Mouse (Mus musculus) neural tube, embryonic 12.5 days (tissue): ENCODE data around the gene Oaz3. TPM values are rescaled to one million over a fixed set of nuclear protein-coding genes. Genes with fewer than 3 reads are reported as not detected.

ENCODE experiments used
- ATAC-seq: fragments of 200-750 bp; cut with Nextera tagmentation; 2 replicates; pipeline ENCODE4 v1.8.0; 2017; ENCODE audit warnings: low read depth, mild to moderate bottlenecking, moderate TSS enrichment, moderate library complexity; ENCODE audit not compliant: low FRiP score
- H3K27ac ChIP-seq: fragments of 300-500 bp; sonication (generic); 2 replicates; pipeline ENCODE4 v1.5.1; 2016
- H3K27me3 ChIP-seq: fragments of 300-500 bp; sonication (generic); replicated peaks from 2 replicates; pipeline ENCODE4 v1.6.1; 2016; ENCODE audit warnings: mild to moderate bottlenecking
- H3K36me3 ChIP-seq: fragments of 300-500 bp; sonication (generic); 2 replicates; pipeline ENCODE4 v1.6.1; 2016; ENCODE audit warnings: mild to moderate bottlenecking
- H3K4me1 ChIP-seq: fragments of 300-500 bp; sonication (generic); 2 replicates; pipeline ENCODE4 v1.6.1; 2016
- H3K4me2 ChIP-seq: fragments of 300-500 bp; sonication (generic); replicated peaks from 2 replicates; pipeline ENCODE4 v1.6.1; 2016; ENCODE audit warnings: mild to moderate bottlenecking
- H3K4me3 ChIP-seq: fragments of 300-500 bp; sonication (generic); 2 replicates; pipeline ENCODE4 v1.5.1; 2016
- H3K9ac ChIP-seq: fragments of 300-500 bp; sonication (generic); 2 replicates; pipeline ENCODE4 v1.6.1; 2016; ENCODE audit warnings: mild to moderate bottlenecking
- H3K9me3 ChIP-seq: fragments of 300-500 bp; sonication (generic); 2 replicates; pipeline ENCODE4 v1.6.1; 2016; ENCODE audit warnings: mild to moderate bottlenecking
- WGBS: fragments of 180-500 bp; shearing (Covaris S2); methylation state at CpG from one replicate; pipeline ENCODE4 v1.1.7; 2016; 5-methylcytosine and 5-hydroxymethylcytosine counted together
- polyA plus RNA-seq: library from polyadenylated mRNA; unstranded; fragments of >200 nt; fragmentation: Nextera tagmentation; extraction: Ambion mirVana; gene quantifications from 2 replicates; pipeline ENCODE4 v1.2.1, GENCODE M21; 2016

Gene Oaz3
- 0.81 and 0.96 TPM in 2 replicates for polyA plus RNA-seq

DNA sequence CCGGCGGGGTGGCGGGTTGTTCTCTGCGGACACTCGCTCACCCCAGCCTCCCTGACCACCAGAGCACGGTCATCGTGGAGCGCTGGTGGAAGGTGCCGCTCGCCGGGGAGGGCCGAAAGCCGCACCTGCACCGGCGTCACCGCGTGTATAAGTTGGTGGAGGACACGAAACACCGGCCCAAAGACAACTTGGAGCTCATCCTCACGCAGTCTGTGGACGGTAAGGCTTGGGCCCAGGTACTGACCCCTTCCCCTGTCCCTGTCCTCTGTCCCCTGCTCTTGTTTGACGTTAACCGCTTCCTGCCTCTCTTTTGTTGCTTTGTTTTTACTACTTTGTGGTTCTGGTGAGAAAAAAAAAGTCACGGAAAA lies at the start of gene Oaz3:
Oaz3 (minus strand) TSS at position 319 of the 368 bp plus-strand sequence.
- Histone ChIP-seq H3K36me3 (peaks cover 40% of the 10 kb centered on the region), H3K9me3 (no peaks in the 10 kb centered on the region), H3K4me1 (peaks cover 10% of the 10 kb centered on the region), H3K27me3 (no peaks in the 10 kb centered on the region), H3K4me3 (peak within 1 kb of the TSS; percentile 95), H3K27ac (0 out of 2 replicates have a peak within 1 kb of the TSS, but pooled peaks have one; percentile 46), H3K9ac (peak within 1 kb of the TSS; percentile 89), H3K4me2 (peak within 1 kb of the TSS; percentile 91)
- ATAC-seq = peak; percentile 63
- 1% methylated on average over 24 of the region's 24 CpGs for WGBS

DNA sequence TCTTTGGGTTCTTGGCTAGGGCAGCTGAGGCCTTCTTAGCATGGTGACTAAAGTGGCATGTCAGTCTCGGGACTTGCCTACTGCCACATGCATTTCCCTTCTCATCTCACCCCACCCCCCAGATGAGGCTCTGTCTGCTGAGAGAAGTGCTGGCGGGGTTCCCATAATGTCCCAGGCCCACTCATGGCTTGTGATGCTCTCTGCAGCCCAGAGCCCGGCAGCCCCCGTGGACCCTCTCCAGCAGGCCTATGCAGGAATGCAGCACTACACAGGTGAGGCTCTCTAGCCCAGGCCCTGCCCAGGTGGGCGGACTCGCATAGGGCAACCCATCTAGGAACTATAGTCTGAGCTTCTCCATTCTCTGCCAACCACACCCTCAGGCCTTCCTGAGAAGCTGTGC lies 43.9 kb upstream of the Oaz3 start:
- Histone ChIP-seq H3K9me3 (no peaks in the 10 kb centered on the region), H3K4me1 (peaks cover 41% of the 10 kb centered on the region), H3K9ac (no peak overlapping the region), H3K4me3 (no peak overlapping the region), H3K27me3 (no peaks in the 10 kb centered on the region), H3K36me3 (peaks cover 68% of the 10 kb centered on the region), H3K4me2 (no peak overlapping the region), H3K27ac (no peak overlapping the region)
- 84% methylated on average over 6 of the region's 6 CpGs for WGBS
- no peak for ATAC-seq

- Histone ChIP-seq H3K27me3 (no peaks in the 10 kb centered on the region), H3K36me3 (peaks cover 66% of the 10 kb centered on the region), H3K9me3 (no peaks in the 10 kb centered on the region), H3K9ac (no peak overlapping the region), H3K4me1 (peaks cover 57% of the 10 kb centered on the region), H3K27ac (no peak overlapping the region), H3K4me3 (no peak overlapping the region), H3K4me2 (no peak overlapping the region)
- no peak for ATAC-seq
- WGBS = 75% methylated on average over 7 of the region's 7 CpGs
Measured at GRCm38 (mm10) chr3:94485922-94486321, 42.2 kb upstream of the Oaz3 start.

DNA sequence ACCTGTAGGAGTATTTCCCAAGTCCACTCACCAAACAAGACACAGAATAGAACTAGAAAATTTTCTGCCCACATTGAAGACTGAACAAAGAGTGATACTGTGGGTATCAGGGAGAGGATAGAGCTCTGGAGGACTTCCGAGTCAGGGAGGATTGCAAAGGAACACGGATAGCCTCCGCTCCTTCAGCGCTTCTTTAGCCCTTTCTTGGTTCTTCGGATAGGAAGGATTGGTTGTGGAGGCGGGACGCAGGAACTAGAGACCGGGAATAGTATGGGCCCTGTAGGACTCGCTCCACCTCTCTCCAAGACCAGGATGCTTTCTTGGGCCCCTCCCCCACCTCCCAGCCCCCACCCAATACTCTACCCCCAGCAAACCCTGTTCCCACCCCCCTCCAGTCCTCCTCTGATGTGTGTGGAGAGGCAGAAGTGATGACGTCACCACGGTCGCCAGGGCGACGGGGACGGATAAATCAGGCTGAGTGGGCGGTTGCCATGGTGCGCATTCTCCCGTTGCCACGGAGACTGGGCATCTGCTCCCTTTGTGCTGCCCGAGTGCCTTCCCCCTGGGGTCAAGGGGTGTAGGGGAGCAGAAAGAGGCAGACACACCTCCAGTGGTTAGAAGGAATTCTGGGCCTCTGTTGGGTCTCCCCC lies 40.2 kb upstream of the Oaz3 start:
- Histone ChIP-seq H3K9me3 (no peaks in the 10 kb centered on the region), H3K36me3 (peaks cover 47% of the 10 kb centered on the region), H3K9ac (no peak overlapping the region; the same call in 1 of the 2 replicates), H3K27me3 (peaks cover 6% of the 10 kb centered on the region; the same call in 1 of the 2 replicates), H3K4me1 (peaks cover 68% of the 10 kb centered on the region), H3K27ac (peak overlapping the region; percentile 71), H3K4me3 (no peak overlapping the region), H3K4me2 (peak overlapping the region; percentile 55)
- ATAC-seq = peak; percentile 94
- WGBS = 11% methylated on average over 20 of the region's 20 CpGs

- ATAC-seq = no peak
- peaks cover 6% of the 10 kb centered on the region; the same call in 1 of the 2 replicates for H3K27me3 ChIP-seq
- H3K4me1 ChIP-seq = peaks cover 71% of the 10 kb centered on the region
- peak overlapping the region; percentile 71 for H3K27ac ChIP-seq
- peaks cover 37% of the 10 kb centered on the region for H3K36me3 ChIP-seq
- no peak overlapping the region for H3K4me3 ChIP-seq
- H3K4me2 ChIP-seq = peak overlapping the region; percentile 55
- H3K9me3 ChIP-seq = no peaks in the 10 kb centered on the region
- 86% methylated on average over 17 of the region's 17 CpGs for WGBS
- no peak overlapping the region for H3K9ac ChIP-seq
Measured at GRCm38 (mm10) chr3:94482764-94483385, 39.2 kb upstream of the Oaz3 start.

GRCm38 (mm10) chr3:94481429-94481828 lies 37.7 kb upstream of the Oaz3 start:
- Histone ChIP-seq H3K4me3 (no peak overlapping the region), H3K27me3 (peaks cover 6% of the 10 kb centered on the region; the same call in 1 of the 2 replicates), H3K36me3 (peaks cover 23% of the 10 kb centered on the region; the same call in 1 of the 2 replicates), H3K27ac (no peak overlapping the region), H3K9ac (no peak overlapping the region), H3K4me2 (peak overlapping the region; percentile 82), H3K4me1 (peaks cover 73% of the 10 kb centered on the region), H3K9me3 (no peaks in the 10 kb centered on the region)
- ATAC-seq = no peak
- WGBS = 71% methylated on average over 4 of the region's 4 CpGs

DNA sequence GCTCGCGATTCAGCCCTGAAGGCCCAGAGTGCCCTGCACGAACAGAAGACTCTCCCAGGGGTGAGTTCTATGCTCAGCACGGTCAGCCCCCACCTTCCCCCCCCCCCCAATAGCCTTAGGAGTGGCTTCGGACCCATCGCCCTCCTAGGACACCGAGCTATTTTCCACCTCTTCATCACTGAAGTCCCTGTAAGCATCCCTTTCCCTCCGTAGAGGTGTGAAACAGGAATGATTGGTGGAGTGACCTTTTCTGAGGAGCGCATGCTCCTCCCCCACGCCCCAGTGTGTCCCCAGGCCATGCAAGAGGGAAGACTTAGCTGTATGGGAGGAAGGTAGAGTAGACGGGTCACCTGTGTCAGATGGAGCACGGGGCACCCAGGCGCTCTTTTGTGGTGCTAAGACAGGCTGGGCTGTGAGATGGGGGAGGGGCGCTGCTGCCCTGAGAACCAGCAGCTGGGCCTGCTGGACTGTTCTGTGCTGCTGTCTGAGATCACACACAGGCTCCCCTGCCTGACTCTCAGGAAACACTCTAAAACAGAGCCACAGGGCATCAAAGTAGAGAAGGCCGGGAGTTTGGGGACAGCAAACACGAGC lies 36.7 kb upstream of the Oaz3 start, which contains the start of gene Riiad1:
Riiad1 (minus strand) TSS at position 51 of the 594 bp plus-strand sequence.
- peak within 1 kb of the TSS; percentile 59 for H3K4me3 ChIP-seq
- H3K36me3 ChIP-seq = peaks cover 15% of the 10 kb centered on the region; the same call in 1 of the 2 replicates
- H3K4me1 ChIP-seq = peaks cover 69% of the 10 kb centered on the region
- H3K27ac ChIP-seq = 0 out of 2 replicates have a peak within 1 kb of the TSS, but pooled peaks have one; percentile 54
- 12% methylated on average over 16 of the region's 16 CpGs for WGBS
- H3K27me3 ChIP-seq = peaks cover 6% of the 10 kb centered on the region; the same call in 1 of the 2 replicates
- peak within 1 kb of the TSS; percentile 86 for H3K9ac ChIP-seq
- H3K9me3 ChIP-seq = no peaks in the 10 kb centered on the region
- no peak for ATAC-seq
- H3K4me2 ChIP-seq = peak within 1 kb of the TSS; percentile 82

- Histone ChIP-seq H3K9me3 (no peaks in the 10 kb centered on the region), H3K4me1 (peaks cover 61% of the 10 kb centered on the region), H3K27me3 (peaks cover 6% of the 10 kb centered on the region; the same call in 1 of the 2 replicates), H3K4me3 (peak overlapping the region; percentile 59), H3K36me3 (peaks cover 9% of the 10 kb centered on the region; the same call in 1 of the 2 replicates), H3K4me2 (peak overlapping the region; percentile 82), H3K9ac (peak overlapping the region; percentile 86), H3K27ac (no peak overlapping the region)
- WGBS = 11% methylated on average over 10 of the region's 11 CpGs
- no peak for ATAC-seq
Measured at GRCm38 (mm10) chr3:94479564-94479963, 35.8 kb upstream of the Oaz3 start.

- peaks cover 53% of the 10 kb centered on the region for H3K4me1 ChIP-seq
- H3K4me2 ChIP-seq = peak overlapping the region; percentile 82
- peak overlapping the region; percentile 86 for H3K9ac ChIP-seq
- peak overlapping the region; percentile 54 for H3K27ac ChIP-seq
- WGBS = 4% methylated on average over 9 of the region's 9 CpGs
- peaks cover 9% of the 10 kb centered on the region; the same call in 1 of the 2 replicates for H3K36me3 ChIP-seq
- peak overlapping the region; percentile 59 for H3K4me3 ChIP-seq
- peaks cover 6% of the 10 kb centered on the region; the same call in 1 of the 2 replicates for H3K27me3 ChIP-seq
- no peaks in the 10 kb centered on the region for H3K9me3 ChIP-seq
- ATAC-seq = peak; percentile 19
Measured at GRCm38 (mm10) chr3:94478591-94479169, 35.0 kb upstream of the Oaz3 start.

DNA sequence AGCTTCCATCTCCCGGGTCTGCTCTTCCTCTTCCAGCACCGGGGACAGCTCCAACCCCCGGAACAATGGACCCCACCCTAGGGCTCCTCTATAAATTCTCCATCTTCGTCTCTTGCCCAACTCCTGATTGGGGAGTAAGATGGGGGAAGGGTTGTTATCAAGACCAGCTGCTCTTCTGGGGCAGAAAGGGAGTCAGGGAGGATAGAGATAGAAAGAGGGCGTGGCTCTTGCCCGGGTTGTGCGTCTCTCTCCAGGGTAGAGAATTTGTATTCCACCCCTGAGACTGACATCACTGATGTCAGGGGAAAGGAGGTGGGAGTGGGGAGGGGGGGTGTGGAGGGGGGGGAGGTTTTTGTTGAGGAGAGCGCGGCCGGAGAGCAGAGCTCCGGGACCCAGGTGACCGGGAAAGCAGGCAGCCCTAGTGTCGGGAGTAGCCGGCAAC lies 34.3 kb upstream of the Oaz3 start, which contains the start of gene Celf3:
Celf3 (plus strand) TSS at position 315 of the 442 bp plus-strand sequence.
- Histone ChIP-seq H3K27ac (peak within 1 kb of the TSS; percentile 54), H3K4me1 (peaks cover 48% of the 10 kb centered on the region), H3K36me3 (peaks cover 9% of the 10 kb centered on the region; the same call in 1 of the 2 replicates), H3K4me3 (peak within 1 kb of the TSS; percentile 59), H3K9me3 (no peaks in the 10 kb centered on the region), H3K9ac (peak within 1 kb of the TSS; percentile 86), H3K4me2 (peak within 1 kb of the TSS; percentile 82), H3K27me3 (peaks cover 6% of the 10 kb centered on the region; the same call in 1 of the 2 replicates)
- peak; percentile 90 for ATAC-seq
- under 1% methylated on average over 14 of the region's 14 CpGs for WGBS

DNA sequence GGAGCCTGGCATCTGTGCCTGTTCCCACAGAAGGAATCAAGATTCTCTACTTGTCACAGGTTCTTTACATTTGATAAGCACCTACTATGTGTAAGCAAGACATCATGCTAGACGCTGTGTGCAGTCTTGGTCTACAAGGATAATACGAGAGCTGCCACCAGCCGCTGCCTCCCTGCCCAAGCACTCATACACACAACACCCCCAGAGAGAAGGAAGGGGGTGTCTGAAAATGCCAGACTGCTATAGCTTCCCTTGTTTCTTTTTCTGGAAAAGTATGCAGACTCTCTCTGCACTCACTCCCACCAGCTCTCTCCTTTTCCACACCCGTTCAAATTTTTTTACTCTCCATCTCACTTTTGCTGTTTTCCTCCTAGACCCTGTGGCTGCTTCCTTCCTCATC lies 33.7 kb upstream of the Oaz3 start:
- 0 out of 2 replicates have a peak, but pooled peaks have one; percentile 0 for ATAC-seq
- Histone ChIP-seq H3K9ac (peak overlapping the region; percentile 52), H3K4me1 (peaks cover 47% of the 10 kb centered on the region), H3K36me3 (peaks cover 9% of the 10 kb centered on the region; the same call in 1 of the 2 replicates), H3K4me3 (peak overlapping the region; percentile 59), H3K27me3 (peaks cover 6% of the 10 kb centered on the region; the same call in 1 of the 2 replicates), H3K27ac (peak overlapping the region; percentile 32), H3K9me3 (no peaks in the 10 kb centered on the region), H3K4me2 (peak overlapping the region; percentile 82)
- 34% methylated on average over 4 of the region's 4 CpGs for WGBS
